ENCODE assay signal across 19 mouse cellular contexts in genomic region chr9:80074067-80074466, GRCm38 (mm10). TPM values are rescaled to one million over a fixed set of nuclear protein-coding genes. Genes with fewer than 3 reads are reported as not detected.
DNase-seq lines count a peak whose midpoint lies in the region; ATAC-seq lines count a peak whose summit lies in the region.
"Had no signal": no experiment of that assay in that cellular context is flagged by ENCODE, and none has a peak within 500 bp of the region (broad histone marks: within the 10 kb centered on the region; RNA-seq: fewer than 3 reads in every experiment).

No protein-coding gene starts in this region.

- H3K9ac ChIP-seq in heart, embryonic 16.5 days (ENCODE audit: low read length), result no peak overlapping the region
- H3K9ac ChIP-seq in midbrain, embryonic 13.5 days (replicated peaks), result no peak overlapping the region
- no peak overlapping the region for H3K9ac ChIP-seq in midbrain, embryonic 15.5 days
- no peak overlapping the region for H3K9ac ChIP-seq in stomach, embryonic 16.5 days (ENCODE audit: low read length)
- H3K9ac ChIP-seq: heart, embryonic 12.5 days; limb, embryonic 13.5 days; liver, embryonic 14.5 days; midbrain, embryonic 12.5 days had no signal

- no peak overlapping the region for H3K4me2 ChIP-seq in heart, embryonic 16.5 days (ENCODE audit: low read depth, low read length)
- no peak overlapping the region for H3K4me2 ChIP-seq in midbrain, embryonic 13.5 days (replicated peaks)
- no peak overlapping the region for H3K4me2 ChIP-seq in midbrain, embryonic 15.5 days
- H3K4me2 ChIP-seq in stomach, embryonic 16.5 days (ENCODE audit: low read depth, low read length), result no peak overlapping the region
- H3K4me2 ChIP-seq: heart, embryonic 12.5 days; limb, embryonic 13.5 days; midbrain, embryonic 12.5 days had no signal

- no peak for DNase-seq in heart, adult 9 months (ENCODE audit: low spot score in 2 of 2)
- DNase-seq in left cerebral cortex, adult 18-20 months (ENCODE audit: low spot score in 2 of 2), result no peak
- DNase-seq: cerebellum, adult 8-10 months; heart, postnatal 4 days; kidney, adult 9 months; kidney, postnatal 36 days; right cerebral cortex, adult 18-20 months had no signal

- no peaks in the 10 kb centered on the region for H3K27me3 ChIP-seq in heart, embryonic 16.5 days (ENCODE audit: control insufficient read depth, insufficient read depth, low read length)
- H3K27me3 ChIP-seq in midbrain, embryonic 13.5 days, result no peaks in the 10 kb centered on the region
- H3K27me3 ChIP-seq in midbrain, embryonic 15.5 days (replicated peaks), result no peaks in the 10 kb centered on the region
- H3K27me3 ChIP-seq in stomach, embryonic 16.5 days (ENCODE audit: control insufficient read depth, insufficient read depth, low read length), result no peaks in the 10 kb centered on the region
- H3K27me3 ChIP-seq: heart, embryonic 12.5 days; limb, embryonic 13.5 days; midbrain, embryonic 12.5 days had no signal

- no peaks in the 10 kb centered on the region for H3K9me3 ChIP-seq in heart, embryonic 16.5 days (replicated peaks; ENCODE audit: control insufficient read depth, low read length)
- no peaks in the 10 kb centered on the region for H3K9me3 ChIP-seq in midbrain, embryonic 13.5 days
- no peaks in the 10 kb centered on the region for H3K9me3 ChIP-seq in midbrain, embryonic 15.5 days
- H3K9me3 ChIP-seq in stomach, embryonic 16.5 days (replicated peaks; ENCODE audit: control insufficient read depth, low read length), result no peaks in the 10 kb centered on the region
- H3K9me3 ChIP-seq: embryonic facial prominence, embryonic 10.5 days; heart, embryonic 12.5 days; limb, embryonic 13.5 days; midbrain, embryonic 12.5 days had no signal

- H3K27ac ChIP-seq in heart, embryonic 16.5 days (ENCODE audit: low read length), result 0 out of 2 replicates have a peak overlapping the region, but pooled peaks have one; percentile 7
- H3K27ac ChIP-seq in midbrain, embryonic 13.5 days, result peak overlapping the region; percentile 9; the same call in 1 of the 2 replicates
- no peak overlapping the region for H3K27ac ChIP-seq in midbrain, embryonic 15.5 days
- H3K27ac ChIP-seq in stomach, embryonic 16.5 days (ENCODE audit: low read length), result peak overlapping the region; percentile 8; the same call in 1 of the 2 replicates
- H3K27ac ChIP-seq: embryonic facial prominence, embryonic 10.5 days; hindbrain, postnatal 0 days; limb, embryonic 13.5 days; liver, embryonic 14.5 days; midbrain, embryonic 12.5 days had no signal

- peaks cover 51% of the 10 kb centered on the region for H3K4me1 ChIP-seq in heart, embryonic 16.5 days (ENCODE audit: control insufficient read depth, insufficient read depth, low read length)
- peaks cover 49% of the 10 kb centered on the region for H3K4me1 ChIP-seq in midbrain, embryonic 13.5 days (replicated peaks)
- H3K4me1 ChIP-seq in midbrain, embryonic 15.5 days, result peaks cover 50% of the 10 kb centered on the region
- peaks cover 39% of the 10 kb centered on the region for H3K4me1 ChIP-seq in stomach, embryonic 16.5 days (ENCODE audit: control insufficient read depth, insufficient read depth, low read length)

- 74% methylated on average over 1 of the region's 1 CpGs for WGBS in heart, embryonic 16.5 days
- WGBS in midbrain, embryonic 13.5 days, result 85% methylated on average over 1 of the region's 1 CpGs
- WGBS in midbrain, embryonic 15.5 days, result 89% methylated on average over 1 of the region's 1 CpGs
- 76% methylated on average over 1 of the region's 1 CpGs for WGBS in stomach, embryonic 16.5 days

- ATAC-seq in heart, embryonic 16.5 days (replicated peaks; ENCODE audit: extremely low read depth, insufficient read depth, low FRiP score), result no peak
- peak; percentile 19; the same call in 1 of the 2 replicates for ATAC-seq in midbrain, embryonic 13.5 days
- ATAC-seq in midbrain, embryonic 15.5 days (replicated peaks), result no peak
- ATAC-seq in granulocyte monocyte progenitor cell, adult 5-6 weeks (replicated peaks; ENCODE audit: poor library complexity, severe bottlenecking), result peak; percentile 38
- ATAC-seq in stomach, embryonic 16.5 days (ENCODE audit: insufficient read depth, low FRiP score), result no peak
- ATAC-seq: hindbrain, postnatal 0 days; lung, postnatal 0 days had no signal

- no peak overlapping the region for H3K4me3 ChIP-seq in heart, embryonic 16.5 days (ENCODE audit: low read length)
- H3K4me3 ChIP-seq in midbrain, embryonic 13.5 days (replicated peaks), result no peak overlapping the region
- H3K4me3 ChIP-seq in midbrain, embryonic 15.5 days, result no peak overlapping the region
- no peak overlapping the region for H3K4me3 ChIP-seq in stomach, embryonic 16.5 days (replicated peaks; ENCODE audit: low read length)
- H3K4me3 ChIP-seq: embryonic facial prominence, embryonic 10.5 days; heart, embryonic 12.5 days; limb, embryonic 13.5 days; midbrain, embryonic 12.5 days had no signal

- no peaks in the 10 kb centered on the region for H3K36me3 ChIP-seq in heart, embryonic 16.5 days (ENCODE audit: control insufficient read depth, insufficient read depth)
- H3K36me3 ChIP-seq in midbrain, embryonic 13.5 days, result no peaks in the 10 kb centered on the region
- no peaks in the 10 kb centered on the region for H3K36me3 ChIP-seq in midbrain, embryonic 15.5 days (replicated peaks)
- no peaks in the 10 kb centered on the region for H3K36me3 ChIP-seq in stomach, embryonic 16.5 days (ENCODE audit: control insufficient read depth, insufficient read depth, low read length)
- H3K36me3 ChIP-seq: limb, embryonic 13.5 days; midbrain, embryonic 12.5 days had no signal

RNA-seq across cellular contexts. Expression of gene Senp6, which starts 7.4 kb away (rescaled TPM):
- polyA plus RNA-seq in heart, embryonic 16.5 days (2015; fragmentation: Nextera tagmentation; extraction: Ambion mirVana), result 30.4 and 32.0 TPM in 2 replicates
- 57.7 and 63.6 TPM in 2 replicates for polyA plus RNA-seq in midbrain, embryonic 13.5 days (2015; fragmentation: Nextera tagmentation; extraction: Ambion mirVana)
- 54.7 and 55.0 TPM in 2 replicates for polyA plus RNA-seq in midbrain, embryonic 15.5 days (2015; fragmentation: Nextera tagmentation; extraction: Ambion mirVana)
- 111 and 149 TPM in 2 replicates for total RNA-seq in granulocyte monocyte progenitor cell, adult 5-6 weeks (2014; fragmentation: Nextera tagmentation)
- total RNA-seq in granulocyte monocyte progenitor cell, adult 5-6 weeks (2017), result 152 and 186 TPM in 2 replicates
- 32.7 and 39.2 TPM in 2 replicates for polyA plus RNA-seq in stomach, embryonic 16.5 days (2015; fragmentation: Nextera tagmentation; extraction: Ambion mirVana)
- total RNA-seq in left cerebral cortex, adult 18-20 months (2021), result 100 to 1,000 TPM in 1 of 2 experiments, 10 to 100 TPM in 1; 99.0 to 101 TPM

Comparison
In these comparisons a context has a peak if more than half of its experiments do, and no peak if none do; other contexts are left out.
1. ATAC-seq: peak in midbrain, embryonic 13.5 days (single experiment) and granulocyte monocyte progenitor cell, adult 5-6 weeks (single experiment); none in heart, embryonic 16.5 days (single experiment), midbrain, embryonic 15.5 days (single experiment) and stomach, embryonic 16.5 days (single experiment).